ENCODE assay signal across 9 mouse cellular contexts in genomic region chr1:187609853-187610230, GRCm38 (mm10). TPM values are rescaled to one million over a fixed set of nuclear protein-coding genes. Genes with fewer than 3 reads are reported as not detected.
DNase-seq lines count a peak whose midpoint lies in the region; ATAC-seq and TF ChIP-seq lines count a peak whose summit lies in the region.
"Had no signal": no experiment of that assay in that cellular context is flagged by ENCODE, and none has a peak within 500 bp of the region (broad histone marks: within the 10 kb centered on the region; RNA-seq: fewer than 3 reads in every experiment).

No protein-coding gene starts in this region.

- WGBS in embryonic facial prominence, embryonic 12.5 days, result 2% methylated on average over 16 of the region's 16 CpGs
- WGBS in hindbrain, embryonic 10.5 days, result 2% methylated on average over 16 of the region's 16 CpGs
- WGBS in limb, embryonic 12.5 days, result 2% methylated on average over 16 of the region's 16 CpGs
- WGBS in small intestine, adult 2 months, result 3% methylated on average over 16 of the region's 16 CpGs

- H3K4me3 ChIP-seq in embryonic facial prominence, embryonic 12.5 days, result peak overlapping the region; percentile 42
- H3K4me3 ChIP-seq in hindbrain, embryonic 10.5 days, result peak overlapping the region; percentile 62
- H3K4me3 ChIP-seq in limb, embryonic 12.5 days (replicated peaks), result peak overlapping the region; percentile 46
- peak overlapping the region; percentile 68 for H3K4me3 ChIP-seq in small intestine, adult 2 months (ENCODE audit: low read depth, low read length)

- no peak for TF ChIP-seq POLR2A in small intestine, adult 2 months (IDR thresholded peaks at IDR 0.05; ENCODE audit: low read depth, low read length)

- H3K4me1 ChIP-seq in embryonic facial prominence, embryonic 12.5 days, result peaks cover 43% of the 10 kb centered on the region; the same call in 1 of the 2 replicates
- peaks cover 57% of the 10 kb centered on the region for H3K4me1 ChIP-seq in hindbrain, embryonic 10.5 days (replicated peaks)
- peaks cover 48% of the 10 kb centered on the region for H3K4me1 ChIP-seq in limb, embryonic 12.5 days (replicated peaks)
- H3K4me1 ChIP-seq in small intestine, adult 2 months (ENCODE audit: control insufficient read depth, insufficient read depth, insufficient read length, low read length), result no peaks in the 10 kb centered on the region

- no peaks in the 10 kb centered on the region for H3K9me3 ChIP-seq in embryonic facial prominence, embryonic 12.5 days
- H3K9me3 ChIP-seq in hindbrain, embryonic 10.5 days, result no peaks in the 10 kb centered on the region
- H3K9me3 ChIP-seq in limb, embryonic 12.5 days, result no peaks in the 10 kb centered on the region

- no peaks in the 10 kb centered on the region for H3K36me3 ChIP-seq in embryonic facial prominence, embryonic 12.5 days
- H3K36me3 ChIP-seq in hindbrain, embryonic 10.5 days, result no peaks in the 10 kb centered on the region
- no peaks in the 10 kb centered on the region for H3K36me3 ChIP-seq in limb, embryonic 12.5 days
- no peaks in the 10 kb centered on the region for H3K36me3 ChIP-seq in small intestine, adult 2 months (ENCODE audit: control insufficient read depth, insufficient read depth, low read length)

- no peak overlapping the region for H3K9ac ChIP-seq in embryonic facial prominence, embryonic 12.5 days
- H3K9ac ChIP-seq in limb, embryonic 12.5 days (replicated peaks), result 0 out of 2 replicates have a peak overlapping the region, but pooled peaks have one; percentile 31

- H3K4me2 ChIP-seq in embryonic facial prominence, embryonic 12.5 days (replicated peaks), result peak overlapping the region; percentile 85
- H3K4me2 ChIP-seq in limb, embryonic 12.5 days, result peak overlapping the region; percentile 87

- peak; percentile 15 to 22 for DNase-seq in cerebellum, adult 18-20 months
- no peak for DNase-seq in cerebellum, adult 11 months
- DNase-seq in hindbrain, embryonic 10.5 days (ENCODE audit: low spot score), result no peak
- no peak for DNase-seq in right cerebral cortex, postnatal 4 days

- H3K27ac ChIP-seq in embryonic facial prominence, embryonic 12.5 days, result no peak overlapping the region
- peak overlapping the region; percentile 81; the same call in 1 of the 2 replicates for H3K27ac ChIP-seq in hindbrain, embryonic 10.5 days
- no peak overlapping the region for H3K27ac ChIP-seq in limb, embryonic 12.5 days
- H3K27ac ChIP-seq in small intestine, adult 2 months (ENCODE audit: insufficient read depth, low read depth, low read length), result no peak overlapping the region

- no peak for TF ChIP-seq CTCF in small intestine, adult 2 months (IDR thresholded peaks at IDR 0.05; ENCODE audit: extremely low read depth, insufficient read length, insufficient replicate concordance, low read depth, low read length)

- no peak for ATAC-seq in embryonic facial prominence, embryonic 12.5 days (ENCODE audit: insufficient number of reproducible peaks, insufficient read depth, low FRiP score, low TSS enrichment)
- no peak for ATAC-seq in limb, embryonic 12.5 days (ENCODE audit: insufficient number of reproducible peaks, insufficient read depth, low FRiP score, low TSS enrichment, low read depth)
- no peak for ATAC-seq in granulocyte monocyte progenitor cell, adult 5-6 weeks (replicated peaks; ENCODE audit: poor library complexity, severe bottlenecking)

- H3K27me3 ChIP-seq in embryonic facial prominence, embryonic 12.5 days, result peaks cover 68% of the 10 kb centered on the region
- H3K27me3 ChIP-seq in hindbrain, embryonic 10.5 days (ENCODE audit: insufficient read depth, poor library complexity, severe bottlenecking), result peaks cover 78% of the 10 kb centered on the region
- H3K27me3 ChIP-seq in limb, embryonic 12.5 days, result peaks cover 78% of the 10 kb centered on the region
- H3K27me3 ChIP-seq in small intestine, adult 2 months (ENCODE audit: control insufficient read depth, insufficient read depth, low read length), result peaks cover 5% of the 10 kb centered on the region; the same call in 1 of the 2 replicates

RNA-seq across cellular contexts. Expression of gene Esrrg, which starts 1.3 kb away (rescaled TPM):
- 1.4 and 2.1 TPM in 2 replicates for polyA plus RNA-seq in embryonic facial prominence, embryonic 12.5 days (2016; fragmentation: Nextera tagmentation; extraction: Ambion mirVana)
- 3.8 and 5.8 TPM in 2 replicates for polyA plus RNA-seq in hindbrain, embryonic 10.5 days (2016; fragmentation: Nextera tagmentation; extraction: Ambion mirVana)
- 1.6 and 1.9 TPM in 2 replicates for polyA plus RNA-seq in limb, embryonic 12.5 days (2016; fragmentation: Nextera tagmentation; extraction: Ambion mirVana)
- 0.42 and 0.72 TPM in 2 replicates for polyA plus RNA-seq in small intestine, adult 2 months (2012; rRNA removed)
- total RNA-seq in granulocyte monocyte progenitor cell, adult 5-6 weeks (2014; fragmentation: Nextera tagmentation), result not detected in 2 replicates
- total RNA-seq in granulocyte monocyte progenitor cell, adult 5-6 weeks (2017), result not detected in 2 replicates
- total RNA-seq: common myeloid progenitor, adult 5-6 weeks had no signal

Comparison
In these comparisons a context has a peak if more than half of its experiments do, and no peak if none do; other contexts are left out.
1. DNase-seq: peak in cerebellum, adult 18-20 months (2 of 2); none in cerebellum, adult 11 months (single experiment), hindbrain, embryonic 10.5 days (single experiment) and right cerebral cortex, postnatal 4 days (single experiment).
2. Peak in every context shown above with its lines, with median percentiles within 50 percentile points of each other: H3K4me3 ChIP-seq.